Mouse (Mus musculus) thymus, adult 2 months (tissue): ENCODE results near the gene Btla. TPM values are rescaled to one million over a fixed set of nuclear protein-coding genes. Genes with fewer than 3 reads are reported as not detected.

Experiments used
- DNase-seq: peaks from one replicate; pipeline ENCODE4 v3.0.0; 2021
- H3K27ac ChIP-seq: fragments of 200-500 bp; 2 replicates; pipeline ENCODE4 v1.5.1; 2012; ENCODE audit warnings: low read length, control low read depth; ENCODE audit not compliant: control insufficient read depth, insufficient read depth
- H3K27me3 ChIP-seq: fragments of 200-500 bp; 2 replicates; pipeline ENCODE4 v1.6.1; 2012; ENCODE audit warnings: mild to moderate bottlenecking, low read length, moderate library complexity, mixed read lengths; ENCODE audit not compliant: control insufficient read depth, insufficient read depth
- H3K36me3 ChIP-seq: fragments of 200-500 bp; 2 replicates; pipeline ENCODE4 v1.6.1; 2012; ENCODE audit warnings: mild to moderate bottlenecking, low read length, moderate library complexity; ENCODE audit not compliant: control insufficient read depth, insufficient read depth
- H3K4me1 ChIP-seq: fragments of 200-500 bp; replicated peaks from 2 replicates; pipeline ENCODE4 v1.6.1; 2012; ENCODE audit warnings: low read length; ENCODE audit not compliant: control insufficient read depth, insufficient read depth
- H3K4me3 ChIP-seq: fragments of 200-500 bp; 2 replicates; pipeline ENCODE4 v1.5.1; 2012; ENCODE audit warnings: mild to moderate bottlenecking, low read length, control low read depth, moderate library complexity; ENCODE audit not compliant: control insufficient read depth, insufficient read depth
- CTCF ChIP-seq: fragments of 200-500 bp; IDR thresholded peaks from 2 replicates; pipeline ENCODE4 v1.5.1; 2012; ENCODE audit warnings: mild to moderate bottlenecking, control low read depth, low read length, moderate library complexity, borderline replicate concordance; ENCODE audit not compliant: control insufficient read depth, poor library complexity, insufficient read depth; ENCODE audit errors: extremely low read depth
- POLR2A ChIP-seq: fragments of 200-500 bp; IDR thresholded peaks from 2 replicates; pipeline ENCODE4 v1.6.1; 2012; ENCODE audit warnings: mild to moderate bottlenecking, low read length, control low read depth, moderate library complexity; ENCODE audit not compliant: control insufficient read depth, poor library complexity, insufficient read depth; ENCODE audit errors: extremely low read depth
- WGBS: fragments of 180-500 bp; shearing (Covaris S2); methylation state at CpG from one replicate; pipeline ENCODE4 v1.1.7; 2018; 5-methylcytosine and 5-hydroxymethylcytosine counted together
- polyA plus RNA-seq: library from polyadenylated mRNA; depleted of rRNA; stranded (reverse); fragments of >200 nt; gene quantifications from 2 replicates; pipeline ENCODE4 v1.2.3, GENCODE M21; 2012

Btla gene
- polyA plus RNA-seq, 1 experiment, result 5.0 TPM

GRCm38 (mm10) chr16:45204438-45204837, 19.7 kb upstream of the Btla start:
- 37% methylated on average over 4 of the region's 4 CpGs for WGBS
- Histone ChIP-seq H3K27ac (no peak overlapping the region), H3K4me3 (no peak overlapping the region), H3K36me3 (no peaks in the 10 kb centered on the region), H3K27me3 (no peaks in the 10 kb centered on the region), H3K4me1 (no peaks in the 10 kb centered on the region)
- no peak for TF ChIP-seq CTCF
- TF ChIP-seq POLR2A, result no peak
- DNase-seq, result no peak

DNA sequence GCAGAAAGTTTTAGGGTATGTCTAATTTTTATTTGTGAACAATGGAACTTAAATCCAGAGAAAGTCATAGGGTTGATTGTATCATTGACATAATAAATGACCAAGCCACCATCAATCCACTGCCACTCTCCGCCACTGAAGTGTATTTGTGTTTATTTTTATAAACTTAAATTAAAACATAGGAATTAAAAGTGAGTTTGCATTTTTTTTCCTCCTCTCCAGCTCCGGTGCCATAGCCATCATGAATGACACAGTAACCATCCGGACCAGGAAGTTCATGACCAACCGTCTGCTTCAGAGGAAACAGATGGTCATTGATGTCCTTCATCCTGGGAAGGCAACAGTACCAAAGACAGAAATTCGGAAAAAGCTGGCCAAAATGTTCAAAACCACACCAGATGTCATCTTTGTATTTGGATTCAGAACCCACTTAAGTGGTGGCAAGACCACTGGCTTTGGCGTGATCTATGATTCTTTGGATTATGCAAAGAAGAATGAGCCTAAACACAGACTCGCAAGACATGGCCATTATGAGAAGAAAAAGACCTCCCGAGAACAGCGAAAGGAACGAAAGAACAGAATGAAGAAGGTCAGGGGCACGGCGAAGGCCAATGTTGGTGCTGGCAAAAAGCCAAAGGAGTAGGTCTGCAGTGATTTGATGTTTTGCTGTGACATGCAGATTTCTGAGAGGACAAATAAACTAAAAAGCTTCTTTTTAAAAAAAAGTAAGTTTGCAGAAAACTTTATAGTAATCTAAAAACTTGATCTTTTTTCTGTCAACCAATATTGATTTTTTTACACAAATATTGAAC, 19.1 kb upstream of the Btla start:
- DNase-seq, result no peak
- Histone ChIP-seq H3K4me1 (no peaks in the 10 kb centered on the region), H3K27ac (no peak overlapping the region), H3K27me3 (no peaks in the 10 kb centered on the region), H3K4me3 (no peak overlapping the region), H3K36me3 (no peaks in the 10 kb centered on the region)
- TF ChIP-seq POLR2A (no peak), CTCF (no peak)
- WGBS, result 40% methylated on average over 12 of the region's 12 CpGs

DNA sequence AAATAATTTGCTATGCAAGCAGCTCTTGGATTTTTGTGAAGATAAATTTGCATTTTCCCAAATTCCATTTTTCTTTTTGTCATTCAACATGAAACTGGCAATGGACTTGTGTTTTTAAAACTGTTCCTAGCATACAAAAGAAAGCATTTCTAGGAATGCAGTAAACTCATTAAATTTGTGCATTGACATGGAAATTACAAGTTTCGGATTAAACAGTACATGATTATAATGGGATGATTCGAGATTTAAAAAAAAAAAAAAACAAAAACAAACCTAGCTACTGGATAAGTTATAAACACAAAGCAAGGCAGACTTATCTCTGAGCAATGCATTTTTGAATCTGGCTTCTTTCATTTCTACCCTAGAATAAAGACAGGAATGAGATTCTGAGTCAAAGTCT, 2.1 kb upstream of the Btla start:
- 92% methylated on average over 2 of the region's 2 CpGs for WGBS

GRCm38 (mm10) chr16:45222771-45223170, 1.3 kb upstream of the Btla start:
- no peaks in the 10 kb centered on the region for H3K27me3 ChIP-seq
- WGBS, result 8% methylated on average over 3 of the region's 3 CpGs
- H3K4me3 ChIP-seq, result no peak overlapping the region
- no peak for TF ChIP-seq CTCF
- no peak for TF ChIP-seq POLR2A
- H3K36me3 ChIP-seq, result no peaks in the 10 kb centered on the region
- DNase-seq, result peak; percentile 11
- peaks cover 12% of the 10 kb centered on the region for H3K4me1 ChIP-seq
- H3K27ac ChIP-seq, result peak overlapping the region; percentile 74

More for the DNA sequence above, 2.1 kb upstream of the Btla start:
- H3K27me3 ChIP-seq, result no peaks in the 10 kb centered on the region
- no peak for TF ChIP-seq CTCF
- H3K4me1 ChIP-seq, result peaks cover 12% of the 10 kb centered on the region
- H3K4me3 ChIP-seq, result no peak overlapping the region
- H3K27ac ChIP-seq, result no peak overlapping the region
- no peaks in the 10 kb centered on the region for H3K36me3 ChIP-seq
- no peak for DNase-seq

- H3K27ac ChIP-seq, result peak overlapping the region; percentile 71
- no peaks in the 10 kb centered on the region for H3K36me3 ChIP-seq
- peaks cover 12% of the 10 kb centered on the region for H3K4me1 ChIP-seq
- no peak for DNase-seq
- 40% methylated on average over 4 of the region's 4 CpGs for WGBS
- H3K27me3 ChIP-seq, result no peaks in the 10 kb centered on the region
- TF ChIP-seq CTCF (no peak), POLR2A (no peak)
- peak overlapping the region; percentile 13; the same call in 1 of the 2 replicates for H3K4me3 ChIP-seq
Measured at GRCm38 (mm10) chr16:45224431-45225008, 405 bp downstream of the Btla start.

- no peak for TF ChIP-seq POLR2A
- TF ChIP-seq CTCF, result no peak
- no peak for DNase-seq
- WGBS, result 93% methylated on average over 1 of the region's 1 CpGs
Measured at GRCm38 (mm10) chr16:45227002-45227401, 2.9 kb downstream of the Btla start.

DNA sequence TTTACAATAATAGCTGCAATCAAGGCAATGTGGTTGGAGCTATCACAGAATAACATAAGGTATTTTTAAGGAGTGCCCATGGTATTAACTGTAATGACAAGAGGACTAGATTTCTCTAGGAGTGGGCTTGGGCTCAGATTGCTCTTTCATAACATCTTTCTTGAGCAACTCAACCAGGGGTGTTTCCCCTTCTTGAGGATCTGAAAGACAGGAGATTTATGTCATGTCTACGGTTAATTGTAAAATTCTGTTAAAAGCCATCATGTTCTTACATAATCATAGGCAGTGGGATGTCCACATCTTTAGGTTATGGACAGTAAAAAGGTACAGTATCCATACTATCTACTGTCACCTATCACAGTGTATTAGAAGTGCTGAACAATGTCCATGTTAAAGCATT, 7.2 kb downstream of the Btla start:
- Histone ChIP-seq H3K4me1 (no peaks in the 10 kb centered on the region), H3K27me3 (no peaks in the 10 kb centered on the region), H3K27ac (no peak overlapping the region), H3K4me3 (no peak overlapping the region), H3K36me3 (no peaks in the 10 kb centered on the region)
- 95% methylated on average over 1 of the region's 1 CpGs for WGBS
- DNase-seq, result no peak
- TF ChIP-seq CTCF (no peak), POLR2A (no peak)

More at GRCm38 (mm10) chr16:45227002-45227401, 2.9 kb downstream of the Btla start:
- H3K4me1 ChIP-seq, result peaks cover 12% of the 10 kb centered on the region
- no peak overlapping the region for H3K4me3 ChIP-seq
- H3K36me3 ChIP-seq, result no peaks in the 10 kb centered on the region
- no peaks in the 10 kb centered on the region for H3K27me3 ChIP-seq
- H3K27ac ChIP-seq, result no peak overlapping the region
